Mouse (Mus musculus) layer of hippocampus, adult 8-10 months (tissue): Measurements from ENCODE around the gene Stk32b. TPM values are rescaled to one million over a fixed set of nuclear protein-coding genes. Genes with fewer than 3 reads are reported as not detected.

ENCODE experiments used
- DNase-seq, 2 experiments: peaks; one replicate each; pipeline ENCODE4 v3.0.0; 2022; ENCODE audit warnings: low spot score in 2 of 2
- total RNA-seq, 4 experiments: library from RNA; stranded (reverse); gene quantifications; 2 replicates each; pipeline ENCODE4 v1.2.4; 2022

Gene Stk32b
- 1 to 10 TPM; 3.7 to 7.8 (median 5.3) TPM for total RNA-seq

- no peak for DNase-seq
These were observed at the start of gene Stk32b for GRCm38 (mm10) chr5:37716505-37717372. Gene Stk32b (minus strand): TSS chr5:37717171.

- no peak for DNase-seq
These were observed 48.9 kb upstream of the Stk32b start for GRCm38 (mm10) chr5:37765851-37766250.

- no peak for DNase-seq
These were observed 45.1 kb upstream of the Stk32b start for GRCm38 (mm10) chr5:37762046-37762445.

- DNase-seq: no peak
These were observed 36.4 kb upstream of the Stk32b start for GRCm38 (mm10) chr5:37753366-37753765.

- peak; percentile 56 to 76 for DNase-seq
These were observed 35.3 kb upstream of the Stk32b start for GRCm38 (mm10) chr5:37752027-37752967.

- no peak for DNase-seq
These were observed 27.1 kb upstream of the Stk32b start for GRCm38 (mm10) chr5:37743889-37744707.

GRCm38 (mm10) chr5:37736213-37736612 lies 19.2 kb upstream of the Stk32b start:
- DNase-seq: no peak

- DNase-seq: no peak
These were observed 18.3 kb upstream of the Stk32b start, which contains the start of gene Cytl1 for GRCm38 (mm10) chr5:37735224-37735623. Gene Cytl1 (plus strand): TSS chr5:37735519.

- DNase-seq: no peak
These were observed 13.8 kb upstream of the Stk32b start for GRCm38 (mm10) chr5:37730781-37731180.

GRCm38 (mm10) chr5:37725220-37725886 lies 8.4 kb upstream of the Stk32b start:
- DNase-seq: no peak

- no peak for DNase-seq
These were observed 3.7 kb upstream of the Stk32b start for GRCm38 (mm10) chr5:37720670-37721069.

GRCm38 (mm10) chr5:37717384-37717963 lies 503 bp upstream of the Stk32b start:
- peak in 1 of 2 experiments; percentile 50 for DNase-seq

GRCm38 (mm10) chr5:37709257-37709904 lies 7.6 kb downstream of the Stk32b start:
- no peak for DNase-seq

GRCm38 (mm10) chr5:37708124-37708523 lies 8.8 kb downstream of the Stk32b start:
- no peak for DNase-seq

GRCm38 (mm10) chr5:37704962-37705361 lies 12.0 kb downstream of the Stk32b start:
- no peak for DNase-seq

GRCm38 (mm10) chr5:37699757-37700156 lies 17.2 kb downstream of the Stk32b start:
- no peak for DNase-seq

GRCm38 (mm10) chr5:37697286-37697685 lies 19.7 kb downstream of the Stk32b start:
- DNase-seq: peak; percentile 49 to 58

GRCm38 (mm10) chr5:37695773-37696172 lies 21.2 kb downstream of the Stk32b start:
- no peak for DNase-seq

GRCm38 (mm10) chr5:37692759-37693158 lies 24.2 kb downstream of the Stk32b start:
- no peak for DNase-seq

- DNase-seq: peak in 1 of 2 experiments; percentile 12
These were observed 46.2 kb downstream of the Stk32b start for GRCm38 (mm10) chr5:37670781-37671180.
